Mouse (Mus musculus): ENCODE measurements around the gene Tmem258. TPM values are rescaled to one million over a fixed set of nuclear protein-coding genes. Genes with fewer than 3 reads are reported as not detected.

Gene Tmem258
- polyA plus RNA-seq, 1 experiment, result 291 TPM

DNA sequence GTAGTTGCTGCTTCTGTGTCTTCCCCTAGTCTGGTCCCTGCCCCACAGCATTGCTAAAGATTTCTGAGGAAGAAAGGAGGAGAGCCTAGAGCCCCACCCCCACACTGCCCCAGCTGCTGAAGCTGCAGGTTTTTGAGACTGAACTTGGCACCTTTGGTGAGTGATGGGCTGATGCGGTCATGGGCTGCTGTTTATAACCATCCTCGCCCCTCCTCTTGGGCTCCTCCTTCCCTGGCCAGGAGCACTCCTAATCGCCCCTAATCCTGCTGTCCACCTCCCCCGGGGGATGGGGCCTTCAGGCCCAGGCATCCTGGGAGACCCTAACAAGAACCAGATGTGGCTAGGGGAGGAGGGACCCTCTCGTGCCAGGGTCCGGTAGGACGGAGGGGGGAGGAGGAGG lies 27.2 kb downstream of the Tmem258 start:
- no peak overlapping the region for H3ac ChIP-seq (ENCODE audit: control insufficient read depth, insufficient read length)
- no peak overlapping the region for H3K4me3 ChIP-seq
- TF ChIP-seq POLR2AphosphoS2 (IDR thresholded peaks at IDR 0.05; ENCODE audit: insufficient read length, low read depth) (no peak), POLR2A (IDR thresholded peaks at IDR 0.05; ENCODE audit: insufficient read length, low read depth) (no peak), MYOD1 (IDR thresholded peaks at IDR 0.05; ENCODE audit: control insufficient read depth in 1 of 3, insufficient read length in 2 of 3, low read depth in 2 of 3) (no peak), MAX (IDR thresholded peaks at IDR 0.05; ENCODE audit: low read depth) (no peak), MYOG (IDR thresholded peaks at IDR 0.05; ENCODE audit: control insufficient read depth in 1 of 3, insufficient read depth in 1 of 3, insufficient read length in 2 of 3, low read depth in 2 of 3) (no peak), CEBPB (IDR thresholded peaks at IDR 0.05; ENCODE audit: insufficient read depth, poor library complexity, severe bottlenecking) (no peak), TCF12 (IDR thresholded peaks at IDR 0.05; ENCODE audit: insufficient read depth, poor library complexity, severe bottlenecking) (no peak), SRF (IDR thresholded peaks at IDR 0.05; ENCODE audit: control insufficient read depth, insufficient read length, low read depth) (no peak), E2F4 (IDR thresholded peaks at IDR 0.05; ENCODE audit: insufficient read depth) (no peak)
- H3K79me2 ChIP-seq (ENCODE audit: control insufficient read depth, insufficient read depth), result no peaks in the 10 kb centered on the region
- no peaks in the 10 kb centered on the region for H3K36me3 ChIP-seq (ENCODE audit: control insufficient read depth, insufficient read depth)
- H3K4me2 ChIP-seq (ENCODE audit: low read depth), result no peak overlapping the region
- peaks cover 88% of the 10 kb centered on the region for H3K27me3 ChIP-seq (ENCODE audit: control insufficient read depth, insufficient read depth, insufficient read length)

- TF ChIP-seq POLR2AphosphoS2 (IDR thresholded peaks at IDR 0.05; ENCODE audit: insufficient read length, low read depth) (no peak), SRF (IDR thresholded peaks at IDR 0.05; ENCODE audit: control insufficient read depth, insufficient read length, low read depth) (no peak), POLR2A (IDR thresholded peaks at IDR 0.05; ENCODE audit: insufficient read length, low read depth) (no peak), MYOG (IDR thresholded peaks at IDR 0.05; ENCODE audit: control insufficient read depth in 1 of 3, insufficient read depth in 1 of 3, insufficient read length in 2 of 3, low read depth in 2 of 3) (no peak), MAX (IDR thresholded peaks at IDR 0.05; ENCODE audit: low read depth) (no peak), MYOD1 (IDR thresholded peaks at IDR 0.05; ENCODE audit: control insufficient read depth in 1 of 3, insufficient read length in 2 of 3, low read depth in 2 of 3) (no peak), CEBPB (IDR thresholded peaks at IDR 0.05; ENCODE audit: insufficient read depth, poor library complexity, severe bottlenecking) (no peak), REST (IDR thresholded peaks at IDR 0.05; ENCODE audit: insufficient read depth, insufficient read length) (no peak), USF1 (IDR thresholded peaks at IDR 0.05; ENCODE audit: low read depth) (no peak), TCF3 (IDR thresholded peaks at IDR 0.05; ENCODE audit: insufficient read length, low read depth) (no peak), E2F4 (IDR thresholded peaks at IDR 0.05; ENCODE audit: insufficient read depth) (no peak), TCF12 (IDR thresholded peaks at IDR 0.05; ENCODE audit: insufficient read depth, poor library complexity, severe bottlenecking) (no peak)
Observed at GRCm38 (mm10) chr19:10231871-10232270, 28.1 kb downstream of the Tmem258 start.

GRCm38 (mm10) chr19:10232327-10233017 lies 28.7 kb downstream of the Tmem258 start:
- Histone ChIP-seq H3ac (ENCODE audit: control insufficient read depth, insufficient read length) (no peak overlapping the region), H3K27me3 (ENCODE audit: control insufficient read depth, insufficient read depth, insufficient read length) (peaks cover 77% of the 10 kb centered on the region), H3K4me3 (no peak overlapping the region), H3K36me3 (ENCODE audit: control insufficient read depth, insufficient read depth) (no peaks in the 10 kb centered on the region), H3K79me2 (ENCODE audit: control insufficient read depth, insufficient read depth) (no peaks in the 10 kb centered on the region), H3K4me2 (ENCODE audit: low read depth) (no peak overlapping the region)
- TF ChIP-seq TCF3 (IDR thresholded peaks at IDR 0.05; ENCODE audit: insufficient read length, low read depth) (no peak), E2F4 (IDR thresholded peaks at IDR 0.05; ENCODE audit: insufficient read depth) (no peak), SRF (IDR thresholded peaks at IDR 0.05; ENCODE audit: control insufficient read depth, insufficient read length, low read depth) (no peak), MYOG (IDR thresholded peaks at IDR 0.05; ENCODE audit: control insufficient read depth in 1 of 3, insufficient read depth in 1 of 3, insufficient read length in 2 of 3, low read depth in 2 of 3) (no peak), POLR2A (IDR thresholded peaks at IDR 0.05; ENCODE audit: insufficient read length, low read depth) (no peak), TCF12 (IDR thresholded peaks at IDR 0.05; ENCODE audit: insufficient read depth, poor library complexity, severe bottlenecking) (no peak)

More at GRCm38 (mm10) chr19:10231871-10232270, 28.1 kb downstream of the Tmem258 start:
- no peak overlapping the region for H3K4me3 ChIP-seq
- no peak overlapping the region for H3K4me2 ChIP-seq (ENCODE audit: low read depth)
- H3K36me3 ChIP-seq (ENCODE audit: control insufficient read depth, insufficient read depth), result no peaks in the 10 kb centered on the region
- H3ac ChIP-seq (ENCODE audit: control insufficient read depth, insufficient read length), result no peak overlapping the region
- H3K79me2 ChIP-seq (ENCODE audit: control insufficient read depth, insufficient read depth), result no peaks in the 10 kb centered on the region
- peaks cover 83% of the 10 kb centered on the region for H3K27me3 ChIP-seq (ENCODE audit: control insufficient read depth, insufficient read depth, insufficient read length)

DNA sequence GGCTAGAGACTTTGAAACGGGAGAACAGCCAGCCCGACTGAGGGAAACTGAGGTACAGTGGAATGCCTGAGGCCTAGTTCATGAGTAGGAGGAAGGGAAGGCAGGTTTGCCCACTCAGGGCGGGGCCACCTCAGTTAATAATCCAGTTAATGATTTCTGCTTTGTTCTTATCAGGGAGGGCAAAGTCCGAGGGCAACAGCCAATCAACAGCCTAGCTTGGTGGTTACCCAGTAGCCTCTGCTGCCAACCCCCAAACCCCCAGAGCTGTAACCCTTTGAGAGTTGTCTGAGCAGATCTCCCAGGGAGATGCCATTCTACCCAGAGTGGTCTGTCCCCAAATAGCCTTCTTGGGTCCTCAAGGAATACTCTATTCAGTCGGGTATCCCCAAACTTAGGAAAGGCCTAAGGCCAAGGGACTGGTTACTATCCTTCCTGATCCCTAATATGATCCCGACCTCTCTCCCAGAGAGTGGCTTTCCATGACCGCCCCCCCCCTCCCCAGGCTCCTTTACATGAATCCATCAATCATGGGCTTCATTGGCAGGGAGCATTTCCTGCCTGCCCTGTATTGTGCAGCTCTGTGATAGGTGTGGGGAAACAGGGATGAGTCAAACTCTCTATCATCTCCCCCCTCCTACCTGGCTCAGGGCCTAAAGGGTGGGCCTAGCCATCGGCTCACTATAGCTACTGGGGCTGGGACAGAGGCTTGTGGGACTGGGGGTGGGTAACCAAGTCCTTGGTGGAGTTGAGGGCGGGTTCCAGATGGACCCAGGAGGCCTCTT lies 32.2 kb downstream of the Tmem258 start:
- TF ChIP-seq MYOG (IDR thresholded peaks at IDR 0.05; ENCODE audit: control insufficient read depth in 1 of 3, insufficient read depth in 1 of 3, insufficient read length in 2 of 3, low read depth in 2 of 3) (no peak), POLR2AphosphoS2 (IDR thresholded peaks at IDR 0.05; ENCODE audit: insufficient read length, low read depth) (no peak), SRF (IDR thresholded peaks at IDR 0.05; ENCODE audit: control insufficient read depth, insufficient read length, low read depth) (no peak), POLR2A (IDR thresholded peaks at IDR 0.05; ENCODE audit: insufficient read length, low read depth) (no peak), TCF3 (IDR thresholded peaks at IDR 0.05; ENCODE audit: insufficient read length, low read depth) (no peak), CEBPB (IDR thresholded peaks at IDR 0.05; ENCODE audit: insufficient read depth, poor library complexity, severe bottlenecking) (no peak), TCF12 (IDR thresholded peaks at IDR 0.05; ENCODE audit: insufficient read depth, poor library complexity, severe bottlenecking) (no peak), USF1 (IDR thresholded peaks at IDR 0.05; ENCODE audit: low read depth) (no peak), REST (IDR thresholded peaks at IDR 0.05; ENCODE audit: insufficient read depth, insufficient read length) (no peak), MAX (IDR thresholded peaks at IDR 0.05; ENCODE audit: low read depth) (no peak)

More for the DNA sequence above, 32.2 kb downstream of the Tmem258 start:
- Histone ChIP-seq H3K27me3 (ENCODE audit: control insufficient read depth, insufficient read depth, insufficient read length) (peaks cover 42% of the 10 kb centered on the region), H3K36me3 (ENCODE audit: control insufficient read depth, insufficient read depth) (no peaks in the 10 kb centered on the region), H3K79me2 (ENCODE audit: control insufficient read depth, insufficient read depth) (no peaks in the 10 kb centered on the region), H3K4me2 (ENCODE audit: low read depth) (no peak overlapping the region), H3ac (ENCODE audit: control insufficient read depth, insufficient read length) (no peak overlapping the region), H3K4me3 (no peak overlapping the region)
